Mouse (Mus musculus): Measurements from ENCODE around the gene Msh3. TPM values are rescaled to one million over a fixed set of nuclear protein-coding genes. Genes with fewer than 3 reads are reported as not detected.

Msh3 gene
- polyA plus RNA-seq, 1 experiment from 2014 or later: 43.8 TPM

DNA sequence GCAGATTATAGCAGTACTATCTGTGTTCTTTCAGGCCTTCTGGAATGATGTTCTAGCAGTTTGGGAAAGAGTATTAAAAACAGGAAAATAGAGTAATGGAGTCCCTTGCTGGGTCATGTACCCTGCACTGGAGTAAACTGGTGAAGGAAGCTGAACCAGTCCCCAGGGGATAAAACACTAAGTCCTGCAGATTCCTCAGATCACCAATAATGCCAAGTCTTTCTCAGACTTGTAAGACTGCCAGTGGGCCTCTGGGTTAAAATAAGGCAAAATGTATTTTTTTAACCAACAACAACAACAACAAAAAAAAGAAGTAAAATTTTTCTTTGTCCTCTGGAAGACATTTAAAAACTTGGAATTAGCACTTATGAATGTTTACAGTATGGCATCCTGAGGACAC, 102.5 kb downstream of the Msh3 start:
- no peak for ATAC-seq (ENCODE audit: insufficient number of reproducible peaks, insufficient read depth, low FRiP score, low TSS enrichment, low read depth)

DNA sequence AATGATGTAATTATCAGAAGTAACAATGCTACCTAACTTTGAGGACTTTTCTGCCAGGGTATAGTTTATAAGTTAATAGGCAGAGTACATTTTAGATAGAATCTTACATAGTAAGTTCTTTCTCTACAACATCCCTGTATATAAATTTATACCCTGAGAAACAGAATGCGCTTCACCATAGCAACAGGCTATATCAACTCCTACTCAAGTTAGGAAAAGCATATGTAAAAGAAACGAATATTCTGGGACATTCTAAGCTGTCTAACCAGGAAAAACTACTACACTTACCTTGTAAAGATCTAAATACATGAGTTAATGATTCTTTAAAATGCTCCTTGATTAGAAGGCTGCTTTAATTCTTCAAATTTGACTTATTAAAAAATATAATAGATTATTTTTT, 107.2 kb downstream of the Msh3 start:
- Histone ChIP-seq H3K9ac (replicated peaks) (no peak overlapping the region), H3K27me3 (no peaks in the 10 kb centered on the region), H3K36me3 (peaks cover 30% of the 10 kb centered on the region; the same call in 1 of the 2 replicates), H3K9me3 (no peaks in the 10 kb centered on the region), H3K27ac (no peak overlapping the region), H3K4me2 (no peak overlapping the region), H3K4me1 (replicated peaks) (no peaks in the 10 kb centered on the region), H3K4me3 (replicated peaks) (no peak overlapping the region)
- 88% methylated on average over 2 of the region's 2 CpGs for WGBS
- no peak for ATAC-seq (ENCODE audit: insufficient number of reproducible peaks, insufficient read depth, low FRiP score, low TSS enrichment, low read depth)

More for the DNA sequence above, 102.5 kb downstream of the Msh3 start:
- H3K4me2 ChIP-seq: no peak overlapping the region
- H3K9me3 ChIP-seq: no peaks in the 10 kb centered on the region
- peaks cover 34% of the 10 kb centered on the region for H3K36me3 ChIP-seq
- no peaks in the 10 kb centered on the region for H3K4me1 ChIP-seq (replicated peaks)
- no peaks in the 10 kb centered on the region for H3K27me3 ChIP-seq
- H3K9ac ChIP-seq (replicated peaks): no peak overlapping the region
- H3K4me3 ChIP-seq (replicated peaks): no peak overlapping the region
- H3K27ac ChIP-seq: no peak overlapping the region

DNA sequence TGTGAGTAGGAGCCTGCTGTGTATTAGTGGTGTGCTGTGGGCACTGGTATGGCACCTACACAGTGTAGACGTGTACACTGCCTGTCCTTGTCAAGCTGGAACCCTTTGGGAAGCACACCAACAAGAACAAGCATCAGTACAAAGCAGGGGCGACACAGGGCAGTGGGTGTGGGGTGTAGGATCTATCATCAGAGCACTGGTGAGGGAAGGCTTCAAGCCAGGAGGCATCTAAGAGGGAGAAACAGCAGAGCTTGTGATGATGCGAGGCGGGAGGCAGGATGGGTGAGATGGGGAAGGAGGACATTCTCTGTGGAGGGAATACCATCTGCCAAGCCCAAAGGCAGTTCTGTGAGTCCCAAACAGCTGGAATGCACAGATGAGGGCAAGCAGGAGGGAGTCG, 107.8 kb downstream of the Msh3 start:
- no peak for ATAC-seq (ENCODE audit: insufficient number of reproducible peaks, insufficient read depth, low FRiP score, low TSS enrichment, low read depth)
- Histone ChIP-seq H3K27ac (no peak overlapping the region), H3K4me1 (replicated peaks) (no peaks in the 10 kb centered on the region), H3K9me3 (no peaks in the 10 kb centered on the region), H3K36me3 (peaks cover 30% of the 10 kb centered on the region; the same call in 1 of the 2 replicates), H3K4me3 (replicated peaks) (no peak overlapping the region), H3K4me2 (no peak overlapping the region), H3K27me3 (no peaks in the 10 kb centered on the region), H3K9ac (replicated peaks) (no peak overlapping the region)
- WGBS: 95% methylated on average over 5 of the region's 5 CpGs

DNA sequence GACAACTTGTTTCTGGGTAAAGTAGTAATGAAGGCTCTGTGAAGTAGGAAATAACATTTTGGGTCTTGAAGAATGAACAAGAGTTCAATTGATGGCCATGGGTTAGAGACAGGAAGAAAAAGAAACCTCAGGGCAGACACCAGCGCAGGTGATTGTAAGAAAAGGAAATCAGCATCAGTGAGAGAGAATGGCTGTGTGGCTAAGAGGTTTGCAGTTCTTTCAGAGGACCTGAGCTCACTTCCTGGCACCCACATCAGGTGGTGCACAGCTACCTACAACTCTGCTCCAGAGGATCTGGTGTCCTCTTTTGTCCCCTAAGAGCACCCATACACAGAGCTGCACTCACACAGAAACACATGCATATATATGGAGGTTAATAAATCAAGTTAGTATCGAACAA, 110.1 kb downstream of the Msh3 start:
- H3K9me3 ChIP-seq: no peaks in the 10 kb centered on the region
- no peak overlapping the region for H3K4me2 ChIP-seq
- no peaks in the 10 kb centered on the region for H3K4me1 ChIP-seq (replicated peaks)
- no peaks in the 10 kb centered on the region for H3K27me3 ChIP-seq
- no peak overlapping the region for H3K9ac ChIP-seq (replicated peaks)
- no peak overlapping the region for H3K4me3 ChIP-seq (replicated peaks)
- WGBS: 85% methylated on average over 2 of the region's 2 CpGs
- no peak overlapping the region for H3K27ac ChIP-seq
- H3K36me3 ChIP-seq: peaks cover 25% of the 10 kb centered on the region; the same call in 1 of the 2 replicates
- no peak for ATAC-seq (ENCODE audit: insufficient number of reproducible peaks, insufficient read depth, low FRiP score, low TSS enrichment, low read depth)

DNA sequence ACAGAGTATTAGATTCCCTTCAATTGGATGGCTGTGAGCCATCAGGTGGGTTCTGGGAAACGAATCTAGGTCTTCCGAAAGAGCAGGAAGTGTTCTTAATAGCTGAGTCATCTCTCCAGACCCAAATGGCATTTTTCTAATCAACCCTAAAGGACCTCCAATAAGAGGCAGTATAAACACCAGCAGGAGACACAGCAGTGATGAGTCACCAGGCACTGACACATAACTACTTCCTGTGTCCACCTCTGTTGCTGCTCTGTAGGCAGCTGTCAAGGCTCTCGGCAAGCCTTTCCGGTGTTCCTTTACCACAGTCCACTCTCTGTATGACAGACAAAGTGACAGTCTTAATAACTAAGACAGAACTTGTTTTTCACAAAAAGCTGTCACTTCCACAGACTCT, 113.4 kb downstream of the Msh3 start:
- no peak overlapping the region for H3K27ac ChIP-seq
- H3K4me3 ChIP-seq (replicated peaks): no peak overlapping the region
- H3K4me2 ChIP-seq: no peak overlapping the region
- H3K9ac ChIP-seq (replicated peaks): no peak overlapping the region
- H3K9me3 ChIP-seq: no peaks in the 10 kb centered on the region
- peaks cover 20% of the 10 kb centered on the region; the same call in 1 of the 2 replicates for H3K36me3 ChIP-seq
- H3K4me1 ChIP-seq (replicated peaks): no peaks in the 10 kb centered on the region
- no peaks in the 10 kb centered on the region for H3K27me3 ChIP-seq
- WGBS: 72% methylated on average over 4 of the region's 4 CpGs
- ATAC-seq (ENCODE audit: insufficient number of reproducible peaks, insufficient read depth, low FRiP score, low TSS enrichment, low read depth): no peak

DNA sequence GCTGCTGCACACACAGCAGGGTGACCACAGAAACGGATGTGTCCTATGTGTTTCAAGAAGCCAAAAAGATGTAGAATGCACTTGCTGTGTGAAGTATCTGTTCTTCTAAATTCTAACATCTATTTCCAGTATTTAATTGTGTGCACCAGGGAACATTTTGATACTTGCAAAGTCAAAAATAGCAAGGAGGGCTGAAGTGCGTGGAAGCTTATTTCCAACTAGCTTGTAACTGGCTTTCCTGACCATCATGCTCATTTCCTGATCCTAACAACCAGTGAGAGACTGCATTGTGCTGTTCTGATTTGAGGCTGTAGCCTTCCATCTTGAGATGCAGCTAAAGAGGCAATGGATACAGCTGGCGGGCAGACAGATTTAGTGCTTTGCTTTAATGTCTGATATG, 116.9 kb downstream of the Msh3 start:
- H3K9ac ChIP-seq (replicated peaks): no peak overlapping the region
- H3K9me3 ChIP-seq: no peaks in the 10 kb centered on the region
- H3K27me3 ChIP-seq: no peaks in the 10 kb centered on the region
- no peaks in the 10 kb centered on the region for H3K4me1 ChIP-seq (replicated peaks)
- no peak overlapping the region for H3K4me3 ChIP-seq (replicated peaks)
- 94% methylated on average over 3 of the region's 3 CpGs for WGBS
- H3K36me3 ChIP-seq: peaks cover 32% of the 10 kb centered on the region; the same call in 1 of the 2 replicates
- no peak overlapping the region for H3K4me2 ChIP-seq
- no peak for ATAC-seq (ENCODE audit: insufficient number of reproducible peaks, insufficient read depth, low FRiP score, low TSS enrichment, low read depth)
- no peak overlapping the region for H3K27ac ChIP-seq

DNA sequence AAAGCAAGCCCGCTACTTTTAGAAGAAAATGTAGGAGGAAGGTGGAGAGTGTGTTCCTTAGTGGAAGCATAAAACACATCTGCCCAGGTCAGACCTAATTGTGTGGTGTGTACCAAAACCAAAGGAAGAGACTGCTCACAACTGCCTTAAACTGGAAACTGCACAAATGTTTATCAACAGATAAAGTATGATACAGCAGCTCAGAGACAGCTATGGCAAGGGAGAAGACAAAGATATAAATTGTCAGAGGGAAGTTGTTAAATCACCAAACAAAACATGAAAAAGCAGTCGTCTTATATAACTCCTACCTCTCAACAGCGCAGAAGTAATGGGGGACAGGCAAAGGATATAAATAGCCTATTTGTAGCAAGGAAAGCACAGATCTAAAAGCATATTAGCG, 117.8 kb downstream of the Msh3 start:
- Histone ChIP-seq H3K4me1 (replicated peaks) (no peaks in the 10 kb centered on the region), H3K4me2 (no peak overlapping the region), H3K36me3 (peaks cover 33% of the 10 kb centered on the region; the same call in 1 of the 2 replicates), H3K9me3 (no peaks in the 10 kb centered on the region), H3K27me3 (no peaks in the 10 kb centered on the region), H3K4me3 (replicated peaks) (no peak overlapping the region), H3K9ac (replicated peaks) (no peak overlapping the region), H3K27ac (no peak overlapping the region)
- 92% methylated on average over 4 of the region's 4 CpGs for WGBS
- no peak for ATAC-seq (ENCODE audit: insufficient number of reproducible peaks, insufficient read depth, low FRiP score, low TSS enrichment, low read depth)

DNA sequence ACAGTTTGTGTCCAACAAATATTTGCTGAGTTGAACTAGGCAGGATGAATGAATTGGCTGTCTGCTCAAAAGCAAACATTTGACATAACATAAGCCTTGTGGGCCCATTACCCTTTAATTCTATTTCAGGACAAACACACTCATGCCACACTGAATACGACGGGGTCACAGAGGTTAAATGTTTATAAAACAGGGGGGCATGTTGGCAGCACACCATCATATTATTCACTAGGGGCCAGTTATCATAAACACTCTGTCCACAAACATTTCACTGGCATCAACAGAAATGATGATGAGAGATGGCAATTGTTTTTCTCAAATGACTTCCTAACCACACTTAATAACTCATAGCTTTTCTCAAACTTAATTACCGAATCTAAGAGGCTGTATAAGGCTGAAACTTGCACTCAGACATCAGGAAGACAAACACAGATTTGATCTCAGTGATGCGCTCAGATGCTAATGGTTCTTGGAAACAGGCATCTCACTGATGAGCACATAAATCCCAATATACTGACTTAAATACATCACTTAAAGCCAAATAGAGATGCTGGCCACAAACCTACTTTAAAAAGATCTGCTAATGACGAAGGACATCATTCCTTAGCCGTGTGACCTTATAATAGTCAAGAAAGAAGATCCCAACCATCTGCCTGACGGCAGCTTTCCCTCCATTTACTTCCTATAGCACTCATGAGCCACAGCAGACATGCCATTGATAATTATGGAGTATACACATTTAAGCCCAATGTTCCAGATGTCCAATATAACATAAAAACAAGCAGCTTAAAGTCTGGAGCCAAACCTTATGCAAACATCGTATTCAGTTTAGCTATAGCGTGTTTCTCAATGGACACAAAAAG, 122.5 kb downstream of the Msh3 start:
- peaks cover 28% of the 10 kb centered on the region; the same call in 1 of the 2 replicates for H3K36me3 ChIP-seq
- no peaks in the 10 kb centered on the region for H3K9me3 ChIP-seq
- 86% methylated on average over 9 of the region's 9 CpGs for WGBS
- no peak overlapping the region for H3K27ac ChIP-seq
- H3K4me2 ChIP-seq: no peak overlapping the region
- H3K4me3 ChIP-seq (replicated peaks): no peak overlapping the region
- H3K9ac ChIP-seq (replicated peaks): no peak overlapping the region
- H3K4me1 ChIP-seq (replicated peaks): no peaks in the 10 kb centered on the region
- no peak for ATAC-seq (ENCODE audit: insufficient number of reproducible peaks, insufficient read depth, low FRiP score, low TSS enrichment, low read depth)
- no peaks in the 10 kb centered on the region for H3K27me3 ChIP-seq

DNA sequence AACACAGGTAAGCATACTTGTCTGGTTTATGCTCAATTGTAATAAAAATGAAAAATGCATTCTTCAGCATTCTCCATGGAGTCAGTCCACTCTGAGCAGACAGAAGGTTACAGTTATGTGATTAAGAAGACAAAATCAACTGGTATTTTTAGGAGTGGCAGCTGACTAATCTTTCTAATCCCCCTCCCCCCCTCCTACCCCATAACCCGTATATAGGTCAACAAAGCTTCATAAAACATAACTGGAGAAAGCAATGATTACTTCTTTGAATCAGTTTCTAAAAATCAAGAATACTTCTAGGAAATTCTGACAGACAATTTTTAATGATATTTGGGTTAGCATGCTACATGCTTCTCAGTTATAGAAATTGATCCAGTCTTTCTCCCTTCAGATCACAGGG, 126.8 kb downstream of the Msh3 start:
- WGBS: 79% methylated on average over 1 of the region's 1 CpGs
- H3K36me3 ChIP-seq: peaks cover 6% of the 10 kb centered on the region; the same call in 1 of the 2 replicates
- H3K4me3 ChIP-seq (replicated peaks): no peak overlapping the region
- no peaks in the 10 kb centered on the region for H3K9me3 ChIP-seq
- H3K27ac ChIP-seq: no peak overlapping the region
- no peak for ATAC-seq (ENCODE audit: insufficient number of reproducible peaks, insufficient read depth, low FRiP score, low TSS enrichment, low read depth)
- no peak overlapping the region for H3K9ac ChIP-seq (replicated peaks)
- H3K4me1 ChIP-seq (replicated peaks): no peaks in the 10 kb centered on the region
- no peak overlapping the region for H3K4me2 ChIP-seq
- no peaks in the 10 kb centered on the region for H3K27me3 ChIP-seq

DNA sequence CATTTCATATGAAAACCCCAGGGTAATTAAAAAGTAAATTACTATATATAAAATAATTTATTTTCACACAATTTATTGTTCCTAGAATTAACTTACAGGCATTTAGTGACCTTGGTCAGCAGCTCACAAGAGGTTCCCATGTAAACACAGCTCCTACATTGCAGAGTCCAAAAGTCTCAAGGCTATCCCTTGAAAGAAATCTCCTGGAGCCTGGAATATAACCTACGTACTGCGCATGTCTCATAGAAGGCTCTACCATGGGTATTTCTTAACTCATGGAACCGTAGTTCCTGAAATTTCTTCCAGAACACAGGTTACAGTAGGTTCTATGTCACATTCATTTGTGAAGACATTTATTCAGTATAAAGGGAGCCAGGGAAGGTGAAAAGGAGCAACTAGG, 131.2 kb downstream of the Msh3 start:
- WGBS: 92% methylated on average over 3 of the region's 3 CpGs
- no peaks in the 10 kb centered on the region for H3K4me1 ChIP-seq (replicated peaks)

DNA sequence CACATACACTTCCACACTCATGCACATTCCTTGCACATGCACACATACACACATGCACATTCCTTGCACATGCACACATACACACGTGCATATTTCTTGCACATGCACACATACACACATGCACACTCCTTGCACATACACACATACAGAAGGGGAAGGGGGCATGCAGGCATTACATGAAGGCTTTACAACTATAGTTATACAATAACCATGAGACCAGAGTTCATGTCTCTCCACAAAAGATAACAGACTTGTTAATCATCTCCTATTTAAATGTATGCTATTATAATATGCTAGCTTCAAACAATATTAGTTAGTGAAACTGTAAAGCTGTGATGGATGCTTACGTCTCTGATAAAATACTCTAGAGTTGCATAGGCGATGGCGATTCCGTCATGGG, 132.0 kb downstream of the Msh3 start:
- no peak overlapping the region for H3K9ac ChIP-seq (replicated peaks)
- ATAC-seq (ENCODE audit: insufficient number of reproducible peaks, insufficient read depth, low FRiP score, low TSS enrichment, low read depth): no peak
- WGBS: 93% methylated on average over 5 of the region's 5 CpGs

More for the DNA sequence above, 131.2 kb downstream of the Msh3 start:
- no peak overlapping the region for H3K9ac ChIP-seq (replicated peaks)
- no peak overlapping the region for H3K4me3 ChIP-seq (replicated peaks)
- H3K4me2 ChIP-seq: no peak overlapping the region
- H3K9me3 ChIP-seq: no peaks in the 10 kb centered on the region
- ATAC-seq (ENCODE audit: insufficient number of reproducible peaks, insufficient read depth, low FRiP score, low TSS enrichment, low read depth): no peak
- H3K27ac ChIP-seq: no peak overlapping the region
- H3K27me3 ChIP-seq: no peaks in the 10 kb centered on the region
- H3K36me3 ChIP-seq: peaks cover 31% of the 10 kb centered on the region

DNA sequence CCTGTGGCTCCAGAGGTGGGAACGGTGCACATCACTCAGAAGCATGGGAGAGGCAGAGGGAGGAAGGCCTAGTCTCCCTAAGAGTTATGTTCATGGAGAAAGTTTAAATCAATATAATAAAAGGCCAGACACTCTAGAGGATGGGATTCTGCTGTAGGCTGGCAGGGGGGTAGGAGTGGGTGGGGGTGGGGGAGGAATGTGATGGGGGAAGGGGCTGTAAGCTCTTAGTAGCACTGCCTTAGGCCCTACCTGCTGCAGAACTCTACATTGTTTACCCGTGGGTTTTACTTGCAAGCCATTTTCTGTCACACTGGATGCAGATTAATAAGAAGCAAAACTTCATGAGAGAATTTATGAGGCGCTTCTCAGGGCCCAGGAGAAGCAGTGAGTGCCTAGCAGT, 135.0 kb downstream of the Msh3 start:
- no peaks in the 10 kb centered on the region for H3K27me3 ChIP-seq
- no peak overlapping the region for H3K9ac ChIP-seq (replicated peaks)
- no peak overlapping the region for H3K4me2 ChIP-seq
- H3K9me3 ChIP-seq: no peaks in the 10 kb centered on the region
- no peak for ATAC-seq (ENCODE audit: insufficient number of reproducible peaks, insufficient read depth, low FRiP score, low TSS enrichment, low read depth)
- no peak overlapping the region for H3K4me3 ChIP-seq (replicated peaks)
- H3K27ac ChIP-seq: no peak overlapping the region
- H3K4me1 ChIP-seq (replicated peaks): no peaks in the 10 kb centered on the region
- H3K36me3 ChIP-seq: peaks cover 40% of the 10 kb centered on the region
- WGBS: 79% methylated on average over 3 of the region's 3 CpGs

More for the DNA sequence above, 132.0 kb downstream of the Msh3 start:
- H3K27ac ChIP-seq: no peak overlapping the region
- no peaks in the 10 kb centered on the region for H3K4me1 ChIP-seq (replicated peaks)
- no peak overlapping the region for H3K4me2 ChIP-seq
- no peaks in the 10 kb centered on the region for H3K9me3 ChIP-seq
- peaks cover 31% of the 10 kb centered on the region for H3K36me3 ChIP-seq
- H3K4me3 ChIP-seq (replicated peaks): no peak overlapping the region
- H3K27me3 ChIP-seq: no peaks in the 10 kb centered on the region
